Mouse (Mus musculus) neural tube, embryonic 10.5 days (tissue): ENCODE measurements around the gene Rnf11.
A peak's percentile ranks its signal among the peaks of the same experiment; 100 is the strongest.

Experiments
- DNase-seq: peaks from one replicate; pipeline ENCODE4 v3.0.0-alpha.2; 2017; ENCODE audit warnings: low spot score; ENCODE audit errors: extremely low spot score

Rnf11 gene

GRCm38 (mm10) chr4:109444951-109445350 is 39.6 kb downstream of the Rnf11 start:
- no peak for DNase-seq

- no peak for DNase-seq
These were observed 40.1 kb downstream of the Rnf11 start for GRCm38 (mm10) chr4:109444471-109444870.

- peak; percentile 7 for DNase-seq
These were observed 41.9 kb downstream of the Rnf11 start for GRCm38 (mm10) chr4:109442649-109443048.

GRCm38 (mm10) chr4:109442126-109442525 is 42.4 kb downstream of the Rnf11 start:
- peak; percentile 10 for DNase-seq

GRCm38 (mm10) chr4:109441000-109441399 is 43.5 kb downstream of the Rnf11 start:
- DNase-seq = no peak

- DNase-seq = no peak
These were observed 44.1 kb downstream of the Rnf11 start for GRCm38 (mm10) chr4:109440381-109440780.

GRCm38 (mm10) chr4:109439825-109440248 is 44.7 kb downstream of the Rnf11 start:
- peak; percentile 12 for DNase-seq

GRCm38 (mm10) chr4:109439101-109439500 is 45.4 kb downstream of the Rnf11 start:
- peak; percentile 13 for DNase-seq

GRCm38 (mm10) chr4:109437913-109438878 is 46.3 kb downstream of the Rnf11 start:
- peak; percentile 77 for DNase-seq

- no peak for DNase-seq
These were observed 50.3 kb downstream of the Rnf11 start for GRCm38 (mm10) chr4:109434256-109434655.

- no peak for DNase-seq
These were observed 50.9 kb downstream of the Rnf11 start for GRCm38 (mm10) chr4:109433641-109434040.

GRCm38 (mm10) chr4:109432668-109433375 is 51.7 kb downstream of the Rnf11 start:
- no peak for DNase-seq

GRCm38 (mm10) chr4:109430854-109431253 is 53.7 kb downstream of the Rnf11 start:
- peak; percentile 49 for DNase-seq

GRCm38 (mm10) chr4:109430250-109430649 is 54.3 kb downstream of the Rnf11 start:
- DNase-seq = no peak

- no peak for DNase-seq
These were observed 57.5 kb downstream of the Rnf11 start for GRCm38 (mm10) chr4:109427058-109427457.

GRCm38 (mm10) chr4:109423438-109423837 is 61.1 kb downstream of the Rnf11 start:
- no peak for DNase-seq

- DNase-seq = no peak
These were observed 62.1 kb downstream of the Rnf11 start for GRCm38 (mm10) chr4:109422436-109422835.

GRCm38 (mm10) chr4:109421608-109422007 is 62.9 kb downstream of the Rnf11 start:
- no peak for DNase-seq

- DNase-seq = no peak
These were observed 64.3 kb downstream of the Rnf11 start for GRCm38 (mm10) chr4:109420138-109420795.

GRCm38 (mm10) chr4:109419563-109419962 is 65.0 kb downstream of the Rnf11 start:
- no peak for DNase-seq

GRCm38 (mm10) chr4:109419017-109419416 is 65.5 kb downstream of the Rnf11 start:
- DNase-seq = no peak

GRCm38 (mm10) chr4:109417998-109418397 is 66.5 kb downstream of the Rnf11 start:
- DNase-seq = no peak
